ENCODE assay signal across 23 mouse cellular contexts in genomic region chr4:100286111-100286541, GRCm38 (mm10).
DNase-seq lines count a peak whose midpoint lies in the region; ATAC-seq and TF ChIP-seq lines count a peak whose summit lies in the region.
"Had no signal": no experiment of that assay in that cellular context is flagged by ENCODE, and none has a peak within 500 bp of the region (broad histone marks: within the 10 kb centered on the region; RNA-seq: fewer than 3 reads in every experiment).

No protein-coding gene starts in this region.

- intact Hi-C loops in heart, postnatal 25 days (cut with DNase I), result no loop called here

- H3K4me3 ChIP-seq in midbrain, embryonic 11.5 days (ENCODE audit: low read depth, low read length), result no peak overlapping the region
- no peak overlapping the region for H3K4me3 ChIP-seq in midbrain, embryonic 14.5 days (replicated peaks; ENCODE audit: low read depth, low read length)
- H3K4me3 ChIP-seq in C2C12 (ENCODE audit: insufficient read depth, poor library complexity, severe bottlenecking), result no peak overlapping the region
- H3K4me3 ChIP-seq in myocyte, result no peak overlapping the region
- H3K4me3 ChIP-seq: embryonic facial prominence, embryonic 12.5 days; erythroblast, embryonic 14.5 days; hindbrain, embryonic 13.5 days; left cerebral cortex, adult 2 months; limb, embryonic 15.5 days; midbrain, embryonic 10.5 days had no signal

- no peak overlapping the region for H3K27ac ChIP-seq in midbrain, embryonic 11.5 days (ENCODE audit: low read depth, low read length)
- H3K27ac ChIP-seq in midbrain, embryonic 14.5 days (replicated peaks; ENCODE audit: low read depth, low read length), result no peak overlapping the region
- H3K27ac ChIP-seq: embryonic facial prominence, embryonic 12.5 days; hindbrain, embryonic 13.5 days; left cerebral cortex, adult 2 months; limb, embryonic 15.5 days; liver, embryonic 14.5 days; midbrain, embryonic 10.5 days had no signal

- no peaks in the 10 kb centered on the region for H3K79me3 ChIP-seq in C2C12 (ENCODE audit: low read depth)

- peak; percentile 44 for DNase-seq in heart, adult 8-10 months (ENCODE audit: low spot score)
- no peak for DNase-seq in heart, postnatal 25 days (ENCODE audit: low spot score)
- DNase-seq in midbrain, embryonic 11.5 days (ENCODE audit: low spot score, missing footprints), result peak; percentile 62
- no peak for DNase-seq in midbrain, embryonic 14.5 days
- DNase-seq: cerebellum, adult 18-20 months; cerebellum, postnatal 14 days; kidney, adult 8-10 months; kidney, postnatal 10 days; thymus, adult 18-20 months had no signal

- TF ChIP-seq POLR2A in myocyte (IDR thresholded peaks at IDR 0.05; ENCODE audit: insufficient read length, low read depth), result no peak

- no peaks in the 10 kb centered on the region for H3K9me3 ChIP-seq in midbrain, embryonic 11.5 days (ENCODE audit: control insufficient read depth, low read length)
- no peaks in the 10 kb centered on the region for H3K9me3 ChIP-seq in midbrain, embryonic 14.5 days (ENCODE audit: control insufficient read depth, low read length)
- H3K9me3 ChIP-seq: embryonic facial prominence, embryonic 12.5 days; hindbrain, embryonic 13.5 days; limb, embryonic 15.5 days; midbrain, embryonic 10.5 days had no signal

- no peak for ATAC-seq in midbrain, embryonic 11.5 days (ENCODE audit: low FRiP score)
- no peak for ATAC-seq in midbrain, embryonic 14.5 days (ENCODE audit: low FRiP score, low TSS enrichment)
- ATAC-seq in granulocyte monocyte progenitor cell, adult 5-6 weeks (replicated peaks; ENCODE audit: poor library complexity, severe bottlenecking), result no peak
- ATAC-seq: CD4-positive, CD25-positive, alpha-beta regulatory T cell, adult 4 months; forebrain, embryonic 14.5 days; inflammation-experienced regulatory T-cells, adult 6 months; lung, postnatal 0 days had no signal

- H3K79me2 ChIP-seq in C2C12 (ENCODE audit: control insufficient read depth, insufficient read depth) (no peaks in the 10 kb centered on the region), myocyte (ENCODE audit: control insufficient read depth, insufficient read depth) (no peaks in the 10 kb centered on the region)

- H3K4me1 ChIP-seq in midbrain, embryonic 11.5 days (ENCODE audit: control insufficient read depth, insufficient read depth, low read length), result no peaks in the 10 kb centered on the region
- H3K4me1 ChIP-seq in midbrain, embryonic 14.5 days (ENCODE audit: control insufficient read depth, insufficient read depth, low read length), result no peaks in the 10 kb centered on the region
- H3K4me1 ChIP-seq: hindbrain, embryonic 13.5 days had no signal

- TF ChIP-seq CTCF in C2C12 (IDR thresholded peaks at IDR 0.05; ENCODE audit: control insufficient read depth, insufficient read depth, insufficient read length), result no peak

- no peak overlapping the region for H3ac ChIP-seq in C2C12 (ENCODE audit: control insufficient read depth, insufficient read length, low read depth)
- H3ac ChIP-seq in myocyte (ENCODE audit: control insufficient read depth, insufficient read length), result no peak overlapping the region

- H3K9ac ChIP-seq in midbrain, embryonic 11.5 days (ENCODE audit: low read length), result no peak overlapping the region
- no peak overlapping the region for H3K9ac ChIP-seq in midbrain, embryonic 14.5 days (replicated peaks; ENCODE audit: low read length)
- H3K9ac ChIP-seq: embryonic facial prominence, embryonic 12.5 days; hindbrain, embryonic 13.5 days; limb, embryonic 15.5 days; liver, embryonic 14.5 days had no signal

- WGBS in midbrain, embryonic 11.5 days, result 51% methylated on average over 7 of the region's 7 CpGs
- WGBS in midbrain, embryonic 14.5 days, result 53% methylated on average over 7 of the region's 7 CpGs

- no peaks in the 10 kb centered on the region for H3K27me3 ChIP-seq in midbrain, embryonic 11.5 days (ENCODE audit: control insufficient read depth, insufficient read depth, low read length)
- H3K27me3 ChIP-seq in midbrain, embryonic 14.5 days (ENCODE audit: control insufficient read depth, insufficient read depth, low read length), result no peaks in the 10 kb centered on the region
- H3K27me3 ChIP-seq in C2C12 (ENCODE audit: control insufficient read depth, insufficient read depth, insufficient read length) (no peaks in the 10 kb centered on the region), myocyte (ENCODE audit: control insufficient read depth, insufficient read depth, insufficient read length) (no peaks in the 10 kb centered on the region)
- H3K27me3 ChIP-seq: embryonic facial prominence, embryonic 12.5 days; hindbrain, embryonic 13.5 days; limb, embryonic 15.5 days had no signal

- H3K36me3 ChIP-seq in midbrain, embryonic 11.5 days (ENCODE audit: control insufficient read depth, insufficient read depth, low read length), result no peaks in the 10 kb centered on the region
- no peaks in the 10 kb centered on the region for H3K36me3 ChIP-seq in midbrain, embryonic 14.5 days (ENCODE audit: control insufficient read depth, insufficient read depth, low read length)
- H3K36me3 ChIP-seq in C2C12 (ENCODE audit: control insufficient read depth, insufficient read depth), result no peaks in the 10 kb centered on the region
- H3K36me3 ChIP-seq in myocyte (ENCODE audit: control insufficient read depth, insufficient read depth), result no peaks in the 10 kb centered on the region
- H3K36me3 ChIP-seq: embryonic facial prominence, embryonic 12.5 days; hindbrain, embryonic 13.5 days; limb, embryonic 15.5 days; midbrain, embryonic 10.5 days had no signal

- H3K4me2 ChIP-seq in midbrain, embryonic 11.5 days, result no peak overlapping the region
- H3K4me2 ChIP-seq in midbrain, embryonic 14.5 days (ENCODE audit: low read length), result no peak overlapping the region
- H3K4me2 ChIP-seq in myocyte (ENCODE audit: low read depth), result peak overlapping the region; percentile 40
- H3K4me2 ChIP-seq: embryonic facial prominence, embryonic 12.5 days; hindbrain, embryonic 13.5 days; limb, embryonic 15.5 days had no signal

TF ChIP-seq in C2C12, 6 proteins besides CTCF, POLR2A, EP300 and RAD21:
- TF ChIP-seq MYOG (IDR thresholded peaks at IDR 0.05; ENCODE audit: control insufficient read depth, extremely low read depth, insufficient read length) (no peak), FOSL1 (IDR thresholded peaks at IDR 0.05; ENCODE audit: insufficient read depth, low read length, poor library complexity, severe bottlenecking) (no peak), MAX (IDR thresholded peaks at IDR 0.05) (no peak), USF1 (IDR thresholded peaks at IDR 0.05; ENCODE audit: low read depth) (no peak), CEBPB (IDR thresholded peaks at IDR 0.05; ENCODE audit: low read depth) (no peak), MYOD1 (IDR thresholded peaks at IDR 0.05; ENCODE audit: control insufficient read depth, insufficient read length, low read depth) (peak; percentile 92)

TF ChIP-seq in myocyte, 11 proteins besides CTCF, POLR2A, EP300 and RAD21:
- peak in 2 of 3 experiments; percentile 61 to 63 for TF ChIP-seq MYOD1 (IDR thresholded peaks at IDR 0.05; ENCODE audit: control insufficient read depth in 1 of 3, insufficient read length in 2 of 3, low read depth in 2 of 3)
- no peak for TF ChIP-seq E2F4 (IDR thresholded peaks at IDR 0.05; ENCODE audit: insufficient read depth)
- TF ChIP-seq TCF12 (IDR thresholded peaks at IDR 0.05; ENCODE audit: insufficient read depth, poor library complexity, severe bottlenecking), result peak; percentile 68

Comparison
In these comparisons a context has a peak if more than half of its experiments do, and no peak if none do; other contexts are left out.
1. DNase-seq: peak in heart, adult 8-10 months (single experiment) and midbrain, embryonic 11.5 days (single experiment); none in heart, postnatal 25 days (single experiment) and midbrain, embryonic 14.5 days (single experiment).